Mouse (Mus musculus): ENCODE measurements at regions not wholly inside any gene's neighbourhood (a gene's known extent, or its start where the extent isn't known, plus 50 kb on each side); places are given as distances from the start of the nearest gene placed in this dataset.

GRCm38 (mm10) chr16:10098511-10098910 is 71.5 kb upstream of the Rpl39l start:
- no peak overlapping the region for H3K27ac ChIP-seq
- no peaks in the 10 kb centered on the region for H3K36me3 ChIP-seq (ENCODE audit: poor library complexity, severe bottlenecking)
- 90% methylated on average over 11 of the region's 11 CpGs for WGBS
- no peak for ATAC-seq
- no peak overlapping the region for H3K4me3 ChIP-seq
- no peaks in the 10 kb centered on the region for H3K27me3 ChIP-seq
- no peaks in the 10 kb centered on the region for H3K9me3 ChIP-seq (replicated peaks)
- no peaks in the 10 kb centered on the region for H3K4me1 ChIP-seq
- H3K9ac ChIP-seq = no peak overlapping the region
- H3K4me2 ChIP-seq = no peak overlapping the region

DNA sequence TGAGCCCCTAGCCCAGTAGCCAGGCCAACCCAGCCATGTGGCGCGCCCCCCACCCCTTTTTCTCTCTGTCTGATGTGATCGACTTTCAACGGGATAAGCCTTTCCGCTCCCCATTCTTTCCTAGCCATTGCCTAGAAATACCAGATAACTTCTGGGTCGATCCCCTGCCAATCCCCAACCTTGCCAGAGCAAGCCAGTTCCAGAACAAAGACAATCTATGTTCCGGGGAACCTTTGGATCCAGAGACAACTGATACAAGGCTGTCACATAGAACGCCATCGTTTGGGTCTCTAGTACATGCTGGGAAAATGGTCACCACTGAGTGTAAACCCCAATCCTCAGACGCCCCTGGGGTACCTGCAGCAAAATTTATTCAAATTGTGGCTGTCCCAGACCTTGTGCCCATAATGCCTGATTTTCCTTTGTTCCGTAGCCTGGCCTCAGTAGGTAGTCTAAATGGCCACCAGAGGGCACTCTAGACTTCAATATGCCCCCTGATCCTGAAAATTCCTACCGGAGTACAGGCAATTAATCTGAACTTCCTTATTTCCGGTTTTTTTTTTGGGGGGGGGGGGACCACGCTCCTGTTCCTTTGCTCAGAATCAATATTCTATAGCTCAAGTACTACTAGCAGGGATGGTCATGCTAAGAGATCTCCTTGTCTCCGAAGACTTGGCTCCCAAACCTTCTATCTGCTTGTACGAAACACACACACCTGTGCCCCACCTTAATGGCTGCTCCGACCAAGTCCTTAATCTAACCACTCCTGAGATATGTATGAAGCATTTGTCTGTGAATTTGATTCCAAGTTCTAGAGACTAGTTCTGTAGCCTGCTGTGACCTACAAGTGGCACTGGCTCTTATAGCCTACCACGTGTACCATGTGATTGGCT is 81.3 kb upstream of the Rpl39l start:
- Histone ChIP-seq H3K9me3 (replicated peaks) (no peaks in the 10 kb centered on the region), H3K36me3 (ENCODE audit: poor library complexity, severe bottlenecking) (no peaks in the 10 kb centered on the region), H3K4me2 (no peak overlapping the region), H3K4me1 (no peaks in the 10 kb centered on the region), H3K4me3 (no peak overlapping the region), H3K9ac (no peak overlapping the region), H3K27ac (no peak overlapping the region), H3K27me3 (no peaks in the 10 kb centered on the region)
- ATAC-seq = peak; percentile 80; the same call in 1 of the 2 replicates
- WGBS = 58% methylated on average over 18 of the region's 18 CpGs

GRCm38 (mm10) chr16:10086341-10086740 is 83.7 kb upstream of the Rpl39l start:
- no peaks in the 10 kb centered on the region for H3K9me3 ChIP-seq (replicated peaks)
- no peaks in the 10 kb centered on the region for H3K4me1 ChIP-seq
- no peak overlapping the region for H3K27ac ChIP-seq
- H3K4me3 ChIP-seq = no peak overlapping the region
- WGBS = 26% methylated on average over 1 of the region's 1 CpGs
- no peak overlapping the region for H3K9ac ChIP-seq
- no peaks in the 10 kb centered on the region for H3K36me3 ChIP-seq (ENCODE audit: poor library complexity, severe bottlenecking)
- ATAC-seq = no peak
- no peaks in the 10 kb centered on the region for H3K27me3 ChIP-seq
- no peak overlapping the region for H3K4me2 ChIP-seq

DNA sequence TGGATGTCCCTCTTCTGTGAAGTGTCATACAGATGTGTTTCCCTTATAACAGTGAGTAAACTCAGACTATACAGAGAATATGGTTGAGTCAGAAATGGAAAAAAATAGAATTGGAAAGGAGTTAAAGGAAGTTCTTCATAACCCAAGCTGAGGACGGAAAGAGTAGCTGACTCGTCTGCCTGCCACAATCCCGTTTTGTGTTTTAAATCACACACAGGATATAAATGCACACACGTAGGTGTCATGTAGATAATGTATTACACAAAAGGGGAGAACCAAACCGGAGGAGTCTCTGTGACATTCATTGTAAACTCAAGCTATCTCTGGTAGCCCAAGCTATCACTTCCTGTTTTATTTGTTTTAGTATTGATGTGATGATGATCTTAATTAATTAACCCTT is 84.6 kb upstream of the Rpl39l start:
- Histone ChIP-seq H3K27me3 (no peaks in the 10 kb centered on the region), H3K9me3 (replicated peaks) (no peaks in the 10 kb centered on the region), H3K4me2 (no peak overlapping the region), H3K36me3 (ENCODE audit: poor library complexity, severe bottlenecking) (no peaks in the 10 kb centered on the region), H3K4me1 (no peaks in the 10 kb centered on the region), H3K27ac (no peak overlapping the region), H3K9ac (no peak overlapping the region), H3K4me3 (no peak overlapping the region)
- WGBS = 89% methylated on average over 5 of the region's 5 CpGs
- no peak for ATAC-seq

DNA sequence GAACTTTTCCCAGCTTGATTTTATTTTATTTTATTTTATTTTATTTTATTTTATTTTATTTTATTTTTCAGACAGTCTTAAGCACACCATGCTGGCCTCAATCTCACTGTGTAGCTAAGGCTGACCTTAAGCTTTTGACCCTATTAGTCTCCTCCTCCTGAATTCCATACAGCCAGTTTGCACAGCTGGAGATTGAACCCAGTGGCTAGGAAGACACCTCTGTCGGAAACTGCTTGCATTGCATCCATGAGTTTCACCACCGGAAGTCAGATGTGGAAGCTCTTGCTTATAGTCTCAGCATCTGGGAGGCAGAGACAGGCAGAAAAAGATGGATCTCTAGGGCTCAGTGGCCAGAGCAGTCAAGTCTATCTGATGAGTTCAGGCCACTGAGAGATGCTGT is 86.4 kb upstream of the Grin2a start:
- Histone ChIP-seq H3K27me3 (no peaks in the 10 kb centered on the region), H3K36me3 (ENCODE audit: poor library complexity, severe bottlenecking) (no peaks in the 10 kb centered on the region), H3K4me1 (no peaks in the 10 kb centered on the region), H3K9me3 (replicated peaks) (no peaks in the 10 kb centered on the region), H3K4me2 (no peak overlapping the region), H3K9ac (no peak overlapping the region), H3K27ac (no peak overlapping the region), H3K4me3 (no peak overlapping the region)
- ATAC-seq = no peak
- WGBS = 70% methylated on average over 2 of the region's 2 CpGs

- no peak overlapping the region for H3K27ac ChIP-seq
- H3K36me3 ChIP-seq (ENCODE audit: poor library complexity, severe bottlenecking) = no peaks in the 10 kb centered on the region
- no peaks in the 10 kb centered on the region for H3K9me3 ChIP-seq (replicated peaks)
- no peaks in the 10 kb centered on the region for H3K27me3 ChIP-seq
- no peak overlapping the region for H3K4me3 ChIP-seq
- WGBS = 87% methylated on average over 7 of the region's 7 CpGs
- no peak overlapping the region for H3K4me2 ChIP-seq
- ATAC-seq = no peak
- H3K4me1 ChIP-seq = no peaks in the 10 kb centered on the region
- no peak overlapping the region for H3K9ac ChIP-seq
Measured at GRCm38 (mm10) chr16:10080121-10080679, 84.8 kb upstream of the Grin2a start.

DNA sequence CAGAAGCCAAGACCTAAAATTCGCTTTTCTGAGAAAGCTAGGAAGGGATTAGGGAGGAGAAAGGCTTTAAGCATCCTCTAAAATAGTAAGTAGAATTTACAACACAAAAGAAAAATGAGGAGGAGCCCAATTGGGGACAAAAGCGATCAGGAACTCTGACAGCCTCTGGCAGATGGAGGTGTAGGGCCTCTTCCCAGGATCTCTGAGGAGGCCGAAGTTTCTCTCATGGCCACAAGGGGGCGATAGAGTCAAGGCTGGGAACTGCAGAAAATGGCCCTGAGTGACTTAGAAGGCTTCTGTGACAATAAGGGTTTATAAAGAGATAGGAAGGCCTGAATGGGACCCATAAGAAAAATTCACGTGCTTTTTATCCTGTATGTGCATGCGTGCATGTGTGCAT is 77.8 kb upstream of the Grin2a start:
- no peaks in the 10 kb centered on the region for H3K36me3 ChIP-seq (ENCODE audit: poor library complexity, severe bottlenecking)
- ATAC-seq = peak; percentile 63
- H3K27ac ChIP-seq = no peak overlapping the region
- H3K27me3 ChIP-seq = no peaks in the 10 kb centered on the region
- no peaks in the 10 kb centered on the region for H3K9me3 ChIP-seq (replicated peaks)
- no peak overlapping the region for H3K4me3 ChIP-seq
- H3K4me1 ChIP-seq = no peaks in the 10 kb centered on the region
- no peak overlapping the region for H3K9ac ChIP-seq
- 17% methylated on average over 6 of the region's 6 CpGs for WGBS
- H3K4me2 ChIP-seq = no peak overlapping the region

- no peak overlapping the region for H3K4me2 ChIP-seq
Measured at GRCm38 (mm10) chr16:10063491-10063890, 68.1 kb upstream of the Grin2a start.

DNA sequence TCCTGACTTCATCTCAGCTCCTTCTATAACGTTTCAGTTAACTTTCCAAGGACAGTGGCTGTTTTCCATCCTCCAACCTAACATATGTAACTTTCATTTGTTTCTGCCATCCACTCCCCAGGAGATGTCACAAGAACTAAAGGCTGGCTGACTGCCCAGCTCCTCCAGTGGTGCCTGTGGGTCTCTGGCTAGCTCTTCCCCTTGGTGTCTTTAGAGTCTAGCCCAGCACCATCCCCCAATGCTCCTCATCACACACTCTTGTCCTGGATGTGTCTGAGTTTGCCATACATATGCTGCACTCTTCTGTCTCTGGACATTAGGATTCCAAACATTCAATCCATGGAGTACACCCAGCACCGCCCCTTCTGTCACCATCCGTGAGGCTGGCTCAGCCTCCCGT is 62.7 kb upstream of the Grin2a start:
- Histone ChIP-seq H3K4me2 (no peak overlapping the region), H3K36me3 (ENCODE audit: poor library complexity, severe bottlenecking) (no peaks in the 10 kb centered on the region), H3K27me3 (no peaks in the 10 kb centered on the region), H3K9me3 (replicated peaks) (no peaks in the 10 kb centered on the region), H3K4me1 (no peaks in the 10 kb centered on the region), H3K27ac (no peak overlapping the region), H3K9ac (no peak overlapping the region), H3K4me3 (no peak overlapping the region)
- ATAC-seq = no peak
- WGBS = 74% methylated on average over 4 of the region's 4 CpGs

More at GRCm38 (mm10) chr16:10063491-10063890, 68.1 kb upstream of the Grin2a start:
- Histone ChIP-seq H3K27ac (no peak overlapping the region), H3K27me3 (no peaks in the 10 kb centered on the region), H3K9me3 (replicated peaks) (no peaks in the 10 kb centered on the region), H3K36me3 (ENCODE audit: poor library complexity, severe bottlenecking) (no peaks in the 10 kb centered on the region), H3K4me3 (no peak overlapping the region), H3K9ac (no peak overlapping the region), H3K4me1 (no peaks in the 10 kb centered on the region)
- no peak for ATAC-seq
- 70% methylated on average over 8 of the region's 8 CpGs for WGBS

All from forebrain, embryonic 13.5 days (tissue).